Mouse (Mus musculus): ENCODE data around the gene Rgs9. TPM values are rescaled to one million over a fixed set of nuclear protein-coding genes. Genes with fewer than 3 reads are reported as not detected.

Gene Rgs9
- 4.7 TPM for polyA plus RNA-seq (2014; fragmentation: Illumina TruSeq; extraction: RNeasy Lipid Tissue Mini Kit (QIAGEN cat#74804); ENCODE audit: insufficient read depth, low read depth, low replicate concordance)

DNA sequence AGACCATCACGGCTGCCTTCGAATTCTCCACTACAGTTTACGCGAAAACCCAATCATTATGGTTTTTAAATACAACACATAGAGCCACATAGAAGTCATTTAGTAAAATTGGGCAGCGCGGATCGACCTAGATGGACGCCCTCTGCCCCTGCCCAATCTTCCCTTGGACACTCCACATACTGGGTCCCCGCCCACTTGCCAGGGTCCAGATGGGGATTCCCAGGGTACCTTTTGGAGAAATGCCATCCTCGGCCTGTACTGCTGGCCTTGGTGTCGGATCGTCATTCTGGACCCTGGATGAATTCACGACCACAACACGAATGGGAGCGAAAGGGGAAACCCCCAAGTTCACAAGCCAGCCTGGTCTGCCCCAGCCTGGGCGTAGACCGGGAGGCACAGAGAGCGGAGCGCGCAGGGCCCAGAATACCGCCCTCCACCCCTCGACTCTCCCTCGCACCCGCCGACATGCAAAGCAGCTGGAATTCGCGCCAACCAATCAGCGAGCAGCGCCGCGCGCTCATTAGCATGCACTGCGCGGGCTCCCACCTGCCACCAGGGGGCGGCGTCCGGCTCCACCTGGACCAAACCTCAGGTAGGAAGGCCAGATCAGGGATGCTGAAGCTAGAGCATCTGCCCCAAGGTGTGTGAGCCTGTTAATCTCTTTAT lies at the start of gene Rgs9:
Gene Rgs9, minus strand, starts transcription at position 420 of the 666 bp plus-strand sequence.

Other genes with a start within 250 kb of the Rgs9 start
- gene E030025P04Rik, start 153.8 kb downstream of the Rgs9 start, polyA plus RNA-seq (2014; fragmentation: Illumina TruSeq; extraction: RNeasy Lipid Tissue Mini Kit (QIAGEN cat#74804); ENCODE audit: insufficient read depth, low read depth, low replicate concordance), result 0.61 TPM
- 28.2 TPM for gene Gna13, start 64.7 kb upstream of the Rgs9 start, polyA plus RNA-seq (2014; fragmentation: Illumina TruSeq; extraction: RNeasy Lipid Tissue Mini Kit (QIAGEN cat#74804); ENCODE audit: insufficient read depth, low read depth, low replicate concordance)
- gene 9930022D16Rik, start 115.8 kb upstream of the Rgs9 start, polyA plus RNA-seq (2014; fragmentation: Illumina TruSeq; extraction: RNeasy Lipid Tissue Mini Kit (QIAGEN cat#74804); ENCODE audit: insufficient read depth, low read depth, low replicate concordance), result not detected
- 27.2 TPM for gene Amz2, start 127.8 kb upstream of the Rgs9 start, polyA plus RNA-seq (2014; fragmentation: Illumina TruSeq; extraction: RNeasy Lipid Tissue Mini Kit (QIAGEN cat#74804); ENCODE audit: insufficient read depth, low read depth, low replicate concordance)
- gene Arsg, start 175.2 kb upstream of the Rgs9 start, polyA plus RNA-seq (2014; fragmentation: Illumina TruSeq; extraction: RNeasy Lipid Tissue Mini Kit (QIAGEN cat#74804); ENCODE audit: insufficient read depth, low read depth, low replicate concordance), result 3.1 TPM
- 1.6 TPM for gene Slc16a6, start 175.5 kb upstream of the Rgs9 start, polyA plus RNA-seq (2014; fragmentation: Illumina TruSeq; extraction: RNeasy Lipid Tissue Mini Kit (QIAGEN cat#74804); ENCODE audit: insufficient read depth, low read depth, low replicate concordance)

Measured in lung, adult 10 weeks (tissue).